Mouse (Mus musculus) kidney, embryonic 14.5 days (tissue): ENCODE data around the gene Ankdd1b. TPM values are rescaled to one million over a fixed set of nuclear protein-coding genes. Genes with fewer than 3 reads are reported as not detected.

Experiments used
- ATAC-seq: fragments of 200-750 bp; cut with Nextera tagmentation; 2 replicates; pipeline ENCODE4 v1.8.0; 2017; ENCODE audit warnings: moderate number of reproducible peaks, mild to moderate bottlenecking, moderate TSS enrichment, moderate library complexity; ENCODE audit not compliant: low FRiP score, low TSS enrichment
- H3K27ac ChIP-seq: fragments of 300-500 bp; sonication (generic); 2 replicates; pipeline ENCODE4 v1.5.1; 2014; ENCODE audit warnings: low read depth, mild to moderate bottlenecking, low read length, moderate library complexity, mixed read lengths
- H3K27me3 ChIP-seq: fragments of 300-500 bp; sonication (generic); 2 replicates; pipeline ENCODE4 v1.6.1; 2014; ENCODE audit warnings: mild to moderate bottlenecking, low read length; ENCODE audit not compliant: control insufficient read depth, insufficient read depth
- H3K36me3 ChIP-seq: fragments of 300-500 bp; sonication (generic); 2 replicates; pipeline ENCODE4 v1.6.1; 2014; ENCODE audit warnings: low read length, mixed read lengths; ENCODE audit not compliant: control insufficient read depth, insufficient read depth
- H3K4me1 ChIP-seq: fragments of 300-500 bp; sonication (generic); 2 replicates; pipeline ENCODE4 v1.6.1; 2014; ENCODE audit warnings: low read length, mixed read lengths; ENCODE audit not compliant: control insufficient read depth, insufficient read depth
- H3K4me2 ChIP-seq: fragments of 300-500 bp; sonication (generic); replicated peaks from 2 replicates; pipeline ENCODE4 v1.6.1; 2014; ENCODE audit warnings: low read depth, mild to moderate bottlenecking, low read length
- H3K4me3 ChIP-seq: fragments of 300-500 bp; sonication (generic); 2 replicates; pipeline ENCODE4 v1.5.1; 2014; ENCODE audit warnings: mild to moderate bottlenecking, low read length
- H3K9ac ChIP-seq: fragments of 300-500 bp; sonication (generic); 2 replicates; pipeline ENCODE4 v1.6.1; 2014; ENCODE audit warnings: low read depth, mild to moderate bottlenecking, low read length, moderate library complexity
- H3K9me3 ChIP-seq: fragments of 300-500 bp; sonication (generic); 2 replicates; pipeline ENCODE4 v1.6.1; 2016; ENCODE audit warnings: low read length; ENCODE audit not compliant: control insufficient read depth
- WGBS: fragments of 180-500 bp; shearing (Covaris S2); extraction: QIAGEN DNeasy Blood & Tissue Kit; methylation state at CpG from one replicate; pipeline ENCODE4 v1.1.7; 2014; 5-methylcytosine and 5-hydroxymethylcytosine counted together
- polyA plus RNA-seq: library from polyadenylated mRNA; unstranded; fragments of >200 nt; fragmentation: Nextera tagmentation; extraction: Ambion mirVana; gene quantifications from 2 replicates; pipeline ENCODE4 v1.2.1, GENCODE M21; 2014

Ankdd1b gene
- polyA plus RNA-seq, 1 experiment from 2014 or later, result 0.28 TPM

DNA sequence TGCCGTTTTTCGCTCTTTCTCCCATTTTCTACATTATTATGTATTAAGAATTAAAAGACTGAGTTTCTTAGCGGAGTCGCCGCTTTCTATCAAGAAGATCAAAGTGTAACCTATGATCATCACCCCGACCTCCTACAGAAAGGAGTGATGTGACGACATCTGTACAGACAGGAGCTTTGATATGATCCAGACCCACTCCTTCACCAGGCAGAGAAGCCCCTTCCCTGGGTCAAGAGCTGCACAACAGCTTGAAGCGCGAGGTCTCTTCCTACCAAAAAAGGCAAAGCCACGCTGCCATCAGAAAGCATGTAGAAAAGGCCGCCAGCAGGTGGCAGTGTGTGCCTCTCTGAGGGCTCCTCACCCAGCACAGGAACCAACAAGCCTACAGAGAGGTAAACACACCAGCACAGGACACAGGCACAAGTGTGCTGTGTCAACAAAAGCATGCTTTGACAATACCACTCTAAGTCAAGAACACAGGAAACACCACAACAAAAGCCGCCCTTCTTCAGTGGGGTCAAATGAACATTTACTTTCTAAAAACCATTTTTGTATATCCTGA is 39.3 kb downstream of the Ankdd1b start:
- Histone ChIP-seq H3K9me3 (no peaks in the 10 kb centered on the region), H3K4me2 (no peak overlapping the region), H3K36me3 (no peaks in the 10 kb centered on the region), H3K9ac (no peak overlapping the region), H3K4me1 (peaks cover 31% of the 10 kb centered on the region), H3K4me3 (no peak overlapping the region), H3K27ac (no peak overlapping the region), H3K27me3 (no peaks in the 10 kb centered on the region)
- WGBS, result 41% methylated on average over 12 of the region's 12 CpGs
- ATAC-seq, result peak; percentile 75

DNA sequence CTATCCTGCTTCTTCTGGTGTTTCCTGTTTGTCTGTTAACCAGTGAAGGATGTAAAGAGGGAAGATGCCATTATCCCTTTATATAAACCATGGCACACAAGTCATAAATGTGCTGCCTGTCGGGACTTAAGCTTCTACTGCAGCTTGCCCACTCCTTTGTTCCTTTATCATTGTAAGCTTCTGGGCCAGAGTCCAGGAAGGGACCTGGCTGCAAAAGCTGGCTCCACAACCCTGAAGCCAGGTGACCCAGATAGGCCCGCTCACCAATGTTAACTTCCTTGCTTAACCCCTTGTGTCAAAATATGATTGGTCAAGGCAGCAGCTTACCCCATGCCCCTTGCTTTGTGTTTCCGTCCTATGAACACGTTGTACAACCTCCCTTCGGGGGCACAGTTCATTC is 42.5 kb downstream of the Ankdd1b start:
- peaks cover 12% of the 10 kb centered on the region; the same call in 1 of the 2 replicates for H3K4me1 ChIP-seq
- no peak overlapping the region for H3K4me2 ChIP-seq
- no peak overlapping the region for H3K9ac ChIP-seq
- H3K27me3 ChIP-seq, result no peaks in the 10 kb centered on the region
- H3K9me3 ChIP-seq, result no peaks in the 10 kb centered on the region
- no peak overlapping the region for H3K27ac ChIP-seq
- no peak overlapping the region for H3K4me3 ChIP-seq
- no peak for ATAC-seq
- no peaks in the 10 kb centered on the region for H3K36me3 ChIP-seq
- 77% methylated on average over 5 of the region's 5 CpGs for WGBS

DNA sequence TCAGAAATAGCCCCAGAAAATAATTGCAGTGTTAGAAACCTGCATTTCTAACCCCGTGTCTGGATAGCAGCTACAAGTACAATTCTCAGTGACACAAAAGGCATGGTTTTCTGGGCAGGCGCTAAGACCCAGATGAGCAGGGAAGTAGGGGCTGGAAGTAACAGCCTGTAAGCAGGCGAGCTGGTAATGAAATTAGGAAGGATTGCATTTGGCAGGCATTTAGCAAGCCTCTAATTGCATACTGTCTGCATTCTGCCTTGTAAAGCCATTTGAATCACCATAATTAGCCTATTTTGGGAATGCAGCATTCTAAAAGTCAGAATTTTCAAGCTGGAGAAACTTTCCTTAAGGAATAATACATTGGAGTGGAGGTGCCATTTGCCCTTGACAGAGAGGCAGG is 45.0 kb downstream of the Ankdd1b start:
- ATAC-seq, result no peak
- no peaks in the 10 kb centered on the region for H3K27me3 ChIP-seq
- no peak overlapping the region for H3K4me3 ChIP-seq
- H3K4me1 ChIP-seq, result no peaks in the 10 kb centered on the region
- H3K27ac ChIP-seq, result no peak overlapping the region
- 45% methylated on average over 3 of the region's 3 CpGs for WGBS
- no peak overlapping the region for H3K9ac ChIP-seq
- no peak overlapping the region for H3K4me2 ChIP-seq
- H3K9me3 ChIP-seq, result no peaks in the 10 kb centered on the region
- no peaks in the 10 kb centered on the region for H3K36me3 ChIP-seq

DNA sequence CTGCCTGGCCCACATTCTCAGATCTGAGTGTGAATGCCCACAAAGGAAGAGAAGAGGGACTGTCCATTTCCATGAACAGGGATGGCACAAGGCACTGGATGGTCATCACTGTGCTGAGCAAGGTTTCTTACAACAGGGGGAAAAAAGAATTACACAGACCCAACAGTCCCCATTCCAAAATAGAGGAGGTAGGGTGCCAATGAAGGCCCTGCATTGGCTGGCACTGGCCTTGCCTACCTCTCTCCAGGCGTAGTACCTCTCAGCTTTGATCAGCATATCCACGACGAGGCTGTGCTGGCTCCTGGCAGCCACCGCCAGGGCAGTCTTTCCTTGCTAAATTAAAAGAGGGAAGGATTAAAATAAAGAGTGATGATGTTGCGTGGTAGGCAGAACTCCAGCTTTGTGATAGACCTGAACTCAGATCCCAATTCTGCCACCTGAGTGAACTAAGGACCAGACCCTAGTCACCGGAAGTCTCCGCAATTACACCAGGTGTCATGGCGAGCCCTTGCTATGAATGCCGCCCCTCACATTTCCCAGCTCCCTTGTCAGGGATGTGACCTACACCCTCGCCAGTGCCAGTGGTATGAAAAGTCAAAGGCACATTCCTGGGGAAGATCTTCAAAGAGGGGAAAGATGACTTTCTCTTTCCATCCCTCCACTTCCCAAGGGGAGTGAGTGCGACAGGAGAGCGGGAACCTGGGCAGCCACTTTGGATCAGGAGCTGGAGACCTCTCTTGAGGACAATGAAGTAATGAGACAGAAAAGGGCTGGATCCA is 46.3 kb downstream of the Ankdd1b start:
- no peaks in the 10 kb centered on the region for H3K27me3 ChIP-seq
- ATAC-seq, result no peak
- H3K4me2 ChIP-seq, result no peak overlapping the region
- H3K27ac ChIP-seq, result no peak overlapping the region
- H3K9me3 ChIP-seq, result no peaks in the 10 kb centered on the region
- H3K9ac ChIP-seq, result no peak overlapping the region
- 93% methylated on average over 12 of the region's 12 CpGs for WGBS
- no peaks in the 10 kb centered on the region for H3K4me1 ChIP-seq
- no peak overlapping the region for H3K4me3 ChIP-seq
- no peaks in the 10 kb centered on the region for H3K36me3 ChIP-seq

- no peaks in the 10 kb centered on the region for H3K9me3 ChIP-seq
- H3K9ac ChIP-seq, result no peak overlapping the region
- no peaks in the 10 kb centered on the region for H3K4me1 ChIP-seq
- H3K4me2 ChIP-seq, result no peak overlapping the region
- H3K27ac ChIP-seq, result no peak overlapping the region
- ATAC-seq, result no peak
- no peaks in the 10 kb centered on the region for H3K27me3 ChIP-seq
- peaks cover 6% of the 10 kb centered on the region; the same call in 1 of the 2 replicates for H3K36me3 ChIP-seq
- no peak overlapping the region for H3K4me3 ChIP-seq
Measured at GRCm38 (mm10) chr13:96421230-96421629, 49.8 kb downstream of the Ankdd1b start.

DNA sequence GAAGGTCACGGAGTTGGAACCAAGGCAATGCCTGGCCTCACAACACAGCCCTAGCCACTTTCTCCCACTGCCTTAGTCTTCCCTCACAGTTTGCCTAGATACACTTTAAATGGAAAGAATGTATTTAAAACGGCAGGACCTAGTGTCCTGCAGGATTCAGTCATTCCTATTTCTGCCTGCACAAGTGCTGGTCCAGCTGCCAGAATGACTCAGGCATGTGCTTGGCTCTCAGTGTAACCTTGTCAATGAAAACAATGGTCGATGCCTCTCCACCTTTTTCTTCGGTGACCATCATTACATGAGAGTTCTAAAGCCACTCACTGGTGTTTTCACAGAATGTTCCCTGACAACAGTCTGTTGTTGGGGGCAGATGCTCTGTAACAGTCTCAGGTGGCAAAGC is 52.5 kb downstream of the Ankdd1b start:
- Histone ChIP-seq H3K27ac (no peak overlapping the region), H3K4me3 (no peak overlapping the region), H3K9ac (no peak overlapping the region), H3K36me3 (peaks cover 31% of the 10 kb centered on the region), H3K4me1 (no peaks in the 10 kb centered on the region), H3K4me2 (no peak overlapping the region), H3K27me3 (no peaks in the 10 kb centered on the region), H3K9me3 (no peaks in the 10 kb centered on the region)
- ATAC-seq, result no peak
- 90% methylated on average over 4 of the region's 4 CpGs for WGBS

DNA sequence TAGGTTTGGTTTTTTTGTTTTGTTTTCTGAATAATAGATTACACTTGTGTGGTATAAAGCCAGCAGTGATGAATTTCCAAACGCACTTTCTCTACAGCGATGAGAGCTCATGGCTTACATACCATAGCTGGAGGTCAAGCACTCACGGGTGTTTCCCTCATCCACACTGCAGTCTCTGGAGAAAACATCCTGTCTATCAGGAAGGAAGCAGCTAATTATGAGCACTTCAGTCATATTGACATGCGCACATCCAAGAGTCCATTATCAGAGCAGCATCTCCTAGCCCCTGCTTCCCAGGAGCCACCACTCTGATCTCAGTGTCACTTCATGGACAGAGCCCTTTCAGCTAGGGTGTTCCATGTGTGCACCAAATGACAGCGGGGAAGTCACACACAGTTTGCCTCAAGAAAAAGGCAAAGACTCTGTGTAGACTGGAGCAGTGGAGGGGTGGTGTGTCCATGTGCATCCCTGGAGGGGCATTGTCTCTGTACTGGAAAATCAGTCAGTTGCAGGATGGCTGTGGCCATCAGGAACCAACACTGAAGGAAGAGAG is 53.7 kb downstream of the Ankdd1b start:
- peaks cover 38% of the 10 kb centered on the region for H3K36me3 ChIP-seq

DNA sequence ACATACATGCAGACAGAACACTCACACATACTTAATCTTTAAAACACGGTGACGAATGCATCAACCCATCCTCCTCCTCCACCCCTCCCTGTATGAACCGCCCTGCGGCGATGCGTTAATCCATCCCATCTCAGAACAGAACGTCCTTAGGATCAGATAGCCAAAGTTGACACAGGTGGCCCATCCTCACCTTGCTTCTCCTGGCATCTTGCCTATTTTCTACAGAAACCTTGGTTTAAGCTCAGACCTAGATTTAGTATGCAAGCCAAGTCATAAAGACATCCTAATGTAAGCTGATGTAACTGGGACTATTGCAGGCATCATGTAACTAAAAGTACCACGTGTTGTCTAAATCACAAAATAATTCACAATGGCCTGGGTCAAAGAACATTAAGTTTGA is 54.6 kb downstream of the Ankdd1b start:
- Histone ChIP-seq H3K9me3 (no peaks in the 10 kb centered on the region), H3K36me3 (peaks cover 38% of the 10 kb centered on the region), H3K27me3 (no peaks in the 10 kb centered on the region), H3K9ac (no peak overlapping the region), H3K4me2 (no peak overlapping the region), H3K4me1 (no peaks in the 10 kb centered on the region), H3K27ac (no peak overlapping the region), H3K4me3 (no peak overlapping the region)
- 84% methylated on average over 8 of the region's 8 CpGs for WGBS
- ATAC-seq, result no peak

More for the DNA sequence above, 53.7 kb downstream of the Ankdd1b start:
- no peak overlapping the region for H3K4me2 ChIP-seq
- ATAC-seq, result no peak
- H3K9me3 ChIP-seq, result no peaks in the 10 kb centered on the region
- H3K4me1 ChIP-seq, result no peaks in the 10 kb centered on the region
- H3K27me3 ChIP-seq, result no peaks in the 10 kb centered on the region
- 80% methylated on average over 5 of the region's 5 CpGs for WGBS
- no peak overlapping the region for H3K9ac ChIP-seq
- no peak overlapping the region for H3K27ac ChIP-seq
- H3K4me3 ChIP-seq, result no peak overlapping the region

DNA sequence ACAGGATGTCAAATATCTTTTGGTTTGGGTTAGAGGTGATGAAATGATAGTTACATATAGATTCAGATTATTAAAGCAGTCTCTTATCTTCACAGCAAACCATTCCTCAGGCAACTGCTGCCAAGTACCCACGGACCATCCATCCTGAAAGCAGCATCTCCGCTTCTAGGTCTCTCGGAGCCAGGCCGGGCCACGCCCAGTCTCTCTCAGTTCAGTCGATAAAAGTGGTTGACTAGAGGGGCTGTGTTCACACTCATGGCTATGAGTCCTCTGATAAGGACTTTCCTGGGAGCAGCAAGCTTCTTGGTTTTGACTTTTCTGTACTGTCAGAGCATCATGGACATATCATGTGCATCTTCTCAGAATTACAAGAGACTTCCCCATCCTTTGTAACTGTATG is 56.6 kb downstream of the Ankdd1b start:
- ATAC-seq, result no peak
- H3K4me1 ChIP-seq, result no peaks in the 10 kb centered on the region
- 93% methylated on average over 6 of the region's 6 CpGs for WGBS
- no peak overlapping the region for H3K27ac ChIP-seq
- no peaks in the 10 kb centered on the region for H3K9me3 ChIP-seq
- no peak overlapping the region for H3K9ac ChIP-seq
- no peaks in the 10 kb centered on the region for H3K27me3 ChIP-seq
- H3K4me3 ChIP-seq, result no peak overlapping the region
- H3K36me3 ChIP-seq, result peaks cover 44% of the 10 kb centered on the region
- H3K4me2 ChIP-seq, result no peak overlapping the region
